Mouse (Mus musculus) adrenal gland, postnatal 10 days (tissue): Measurements from ENCODE around the gene Sult2a3. TPM values are rescaled to one million over a fixed set of nuclear protein-coding genes. Genes with fewer than 3 reads are reported as not detected.
"Not testable (repeated sequence)": the region's sequence is repeated elsewhere in the genome, so short reads cannot be mapped to it uniquely, and the experiment has no call there.

ENCODE experiments used
- DNase-seq: peaks from one replicate; pipeline ENCODE4 v3.0.0; 2021; ENCODE audit warnings: mixed read lengths
- long read RNA-seq, 2 experiments: library from polyadenylated mRNA; stranded (forward); transcript quantifications; one replicate each; pipeline ENCODE4 v2.0.0; 2021
- total RNA-seq, 2 experiments: library from RNA; stranded (reverse); gene quantifications; 2 replicates each; pipeline ENCODE4 v1.2.3; 2021

Sult2a3 gene
- 1 to 10 TPM; 1.8 to 2.3 TPM for total RNA-seq
- long read RNA-seq, experiment 1, partial matches to known transcripts: 1 of 1 reads
- long read RNA-seq, experiment 1, other reads (novel, unspliced or antisense): 0 of 1 reads
- long read RNA-seq, experiment 2, partial matches to known transcripts: 0 of 1 reads
- long read RNA-seq, experiment 2, other reads (novel, unspliced or antisense): 0 of 1 reads

DNA sequence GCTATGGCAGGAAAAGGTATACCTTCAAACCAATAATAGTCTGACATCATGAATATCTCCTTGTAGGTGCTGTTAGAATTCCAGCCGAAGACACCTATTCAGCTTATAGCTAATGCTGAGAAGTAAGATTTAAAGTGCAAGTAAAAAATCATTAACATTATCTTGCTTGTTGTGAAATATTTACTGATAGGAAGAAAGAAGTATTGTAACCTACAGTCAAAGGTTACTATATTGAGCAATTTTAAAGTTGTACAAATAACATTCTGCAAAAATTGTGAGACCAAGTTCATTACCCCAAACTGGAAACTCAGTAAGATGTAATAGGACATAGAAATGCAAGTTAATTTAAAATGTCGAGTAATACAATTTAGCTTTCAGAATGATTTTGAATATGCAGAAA is at the start of gene Sult2a3:
Sult2a3 (minus strand) TSS at position 101 of the 400 bp plus-strand sequence.
- DNase-seq: no peak

- DNase-seq: no peak
Measured at GRCm38 (mm10) chr7:14120436-14120835, 2.4 kb downstream of the Sult2a3 start.

DNA sequence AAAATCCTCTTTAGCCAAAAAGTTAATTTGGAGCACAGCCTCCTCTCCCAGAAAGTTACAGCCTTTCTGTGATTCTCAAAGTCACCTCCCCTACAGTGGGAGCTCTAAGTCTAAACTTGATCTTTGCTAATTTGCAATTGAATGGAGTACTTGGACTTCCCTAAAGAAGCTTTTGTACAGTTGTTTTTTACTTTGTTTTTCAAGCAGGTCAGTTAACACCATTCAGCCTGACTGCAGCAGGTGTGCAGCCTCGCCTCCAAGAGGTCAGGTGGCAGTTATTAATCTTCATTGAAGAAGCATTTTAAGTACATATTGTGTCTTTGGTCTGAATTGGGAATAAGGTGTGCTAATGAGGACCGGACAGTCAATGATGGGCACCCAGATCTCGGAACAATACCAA is 3.0 kb downstream of the Sult2a3 start:
- DNase-seq: not testable (repeated sequence)

- no peak for DNase-seq
Measured at GRCm38 (mm10) chr7:14116761-14117160, 6.1 kb downstream of the Sult2a3 start.

DNA sequence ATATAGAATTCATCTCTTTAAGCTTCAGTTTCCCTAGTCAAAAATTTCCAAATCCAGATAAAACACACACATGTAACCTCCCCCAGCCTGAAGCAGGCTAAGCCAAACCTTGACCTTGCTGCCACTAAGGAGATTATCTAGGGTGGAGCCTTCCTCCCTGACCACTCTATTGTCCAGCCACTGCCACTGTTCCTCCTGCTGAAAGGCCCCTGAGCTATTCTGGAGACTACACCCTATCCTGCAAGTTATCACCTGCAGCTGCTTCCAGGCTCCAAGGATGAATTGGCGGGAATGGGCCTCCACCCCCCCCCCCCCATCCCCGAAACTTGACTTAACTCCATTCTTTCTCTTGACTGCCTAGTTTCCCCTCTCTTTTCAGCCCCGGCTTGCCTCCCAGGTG is 8.4 kb downstream of the Sult2a3 start:
- DNase-seq: not testable (repeated sequence)

DNA sequence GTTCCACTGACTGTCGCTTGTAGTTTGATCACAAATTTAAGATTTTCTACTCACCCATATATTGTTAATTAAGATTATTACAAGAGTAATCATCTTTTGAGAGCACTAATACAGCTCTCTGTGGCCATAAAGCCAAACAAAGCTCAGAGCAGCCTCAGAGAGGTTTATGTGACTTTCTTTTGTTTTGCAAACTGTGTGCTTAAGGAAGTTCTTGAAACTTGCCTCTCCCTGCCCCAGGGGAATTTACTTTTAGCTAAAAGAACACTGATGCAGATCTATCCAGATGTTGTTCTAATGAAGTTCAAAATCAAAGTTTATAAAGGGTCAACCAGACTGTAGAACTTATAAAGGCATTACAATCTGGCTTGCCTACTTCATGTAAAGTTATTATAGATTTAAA is 75.0 kb downstream of the Sult2a3 start:
- not testable (repeated sequence) for DNase-seq

DNA sequence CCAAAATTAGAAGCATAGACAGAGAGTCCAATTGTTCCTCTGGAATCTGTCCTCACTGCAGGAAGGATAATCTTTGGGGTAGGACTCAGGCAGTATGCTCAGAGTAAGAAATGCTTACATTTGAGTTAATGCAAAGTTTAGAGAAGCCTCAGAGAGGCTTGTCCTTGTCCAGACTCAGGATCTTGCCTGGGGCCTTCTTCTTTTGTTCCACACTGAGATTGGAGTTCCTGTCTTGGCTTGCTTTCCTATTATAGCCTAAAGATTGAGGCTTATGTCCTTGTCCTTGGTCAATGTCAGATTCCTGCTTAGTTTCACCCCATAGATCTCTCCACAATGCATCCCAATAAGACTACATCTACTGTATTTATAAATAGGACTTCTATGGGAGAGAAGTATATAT is 92.0 kb downstream of the Sult2a3 start:
- not testable (repeated sequence) for DNase-seq

Other genes with a start within 250 kb of the Sult2a3 start
- gene Sult2a4, start 133.4 kb downstream of the Sult2a3 start, total RNA-seq: 1 to 10 TPM; 3.9 to 7.3 TPM
- 10 to 100 TPM in 1 of 2 experiments, 1 to 10 TPM in 1; 5.6 to 14.2 TPM for gene Sult2a6, start 131.8 kb upstream of the Sult2a3 start, total RNA-seq
- not detected for gene Obox8, start 210.5 kb upstream of the Sult2a3 start, total RNA-seq